Comparison of ENCODE assay signal across 16 mouse cellular contexts in the genomic region with DNA sequence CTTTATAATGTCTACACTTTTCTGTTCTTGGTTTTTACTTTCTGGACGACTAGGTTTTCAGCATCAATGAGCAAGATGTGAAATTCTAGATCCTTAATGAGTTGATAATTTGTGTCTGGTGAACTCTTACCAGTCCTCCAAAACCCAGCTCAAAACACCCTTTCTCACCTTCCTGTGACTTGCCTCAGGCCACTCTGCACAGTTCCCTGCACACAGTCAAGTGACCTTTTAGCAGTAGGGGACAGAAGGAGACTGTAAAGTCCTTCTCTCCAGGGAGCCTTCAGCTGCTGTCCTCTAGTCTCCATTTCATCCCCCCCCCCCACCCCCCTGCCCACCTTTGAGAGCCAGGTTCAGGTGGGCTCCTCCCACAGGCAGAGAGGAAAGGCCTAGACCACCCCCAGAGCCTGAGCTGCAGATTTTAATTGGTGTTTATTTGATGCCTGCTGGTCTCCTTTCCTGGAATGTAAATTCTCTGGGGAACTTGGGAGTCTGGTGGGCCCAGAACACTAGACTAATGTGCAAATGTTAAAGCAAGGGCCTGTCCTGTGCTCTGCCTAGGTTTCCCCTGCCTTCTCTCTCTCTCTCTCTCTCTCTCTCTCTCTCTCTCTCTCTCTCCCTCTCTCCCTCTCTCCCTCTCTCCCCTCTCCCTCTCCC.
DNase-seq lines count a peak whose midpoint lies in the region; ATAC-seq and TF ChIP-seq lines count a peak whose summit lies in the region.
"Had no signal": no experiment of that assay in that cellular context is flagged by ENCODE, and none has a peak within 500 bp of the region (broad histone marks: within the 10 kb centered on the region; RNA-seq: fewer than 3 reads in every experiment).

No protein-coding gene starts in this region.

- H3K4me2 ChIP-seq in hindbrain, embryonic 12.5 days (replicated peaks): no peak overlapping the region
- no peak overlapping the region for H3K4me2 ChIP-seq in hindbrain, embryonic 14.5 days (replicated peaks)
- no peak overlapping the region for H3K4me2 ChIP-seq in stomach, embryonic 14.5 days (replicated peaks; ENCODE audit: low read depth, low read length)
- no peak overlapping the region for H3K4me2 ChIP-seq in stomach, postnatal 0 days (replicated peaks; ENCODE audit: low read depth)
- no peak overlapping the region for H3K4me2 ChIP-seq in limb, embryonic 11.5 days (ENCODE audit: low read depth, severe bottlenecking)
- H3K4me2 ChIP-seq: heart, embryonic 13.5 days; liver, embryonic 13.5 days had no signal

- no peak for DNase-seq in hindbrain, embryonic 14.5 days (ENCODE audit: low spot score)
- no peak for DNase-seq in stomach, postnatal 0 days (ENCODE audit: low spot score)
- no peak for DNase-seq in limb, embryonic 11.5 days (ENCODE audit: low spot score)
- DNase-seq in layer of hippocampus, adult 9-10 months (ENCODE audit: low spot score): no peak
- DNase-seq in c-Kit-positive CD71-positive TER-119-positive erythroid progenitor cells, embryonic 14.5 days (ENCODE audit: low spot score): no peak
- DNase-seq: cerebellum, adult 18-20 months; gastrocnemius, postnatal 25 days; heart, postnatal 4 days; kidney, adult 11 months; liver, embryonic 13.5 days; spleen, adult 18-20 months had no signal

- no peak for ATAC-seq in hindbrain, embryonic 12.5 days (ENCODE audit: low FRiP score)
- ATAC-seq in hindbrain, embryonic 14.5 days (ENCODE audit: low FRiP score): no peak
- no peak for ATAC-seq in stomach, embryonic 14.5 days (ENCODE audit: insufficient number of reproducible peaks, insufficient read depth, low FRiP score, low read depth)
- no peak for ATAC-seq in stomach, postnatal 0 days (ENCODE audit: low FRiP score, low TSS enrichment)
- 0 out of 2 replicates have a peak, but pooled peaks have one; percentile 32 for ATAC-seq in limb, embryonic 11.5 days (ENCODE audit: insufficient number of reproducible peaks, low FRiP score, low TSS enrichment, low read depth)

- peaks cover 31% of the 10 kb centered on the region for H3K4me1 ChIP-seq in hindbrain, embryonic 12.5 days
- H3K4me1 ChIP-seq in hindbrain, embryonic 14.5 days (replicated peaks; ENCODE audit: control insufficient read depth, insufficient read depth, low read length): peaks cover 4% of the 10 kb centered on the region; the same call in 1 of the 2 replicates
- peaks cover 30% of the 10 kb centered on the region for H3K4me1 ChIP-seq in stomach, embryonic 14.5 days (ENCODE audit: control insufficient read depth, insufficient read depth, low read length)
- no peaks in the 10 kb centered on the region; the same call in 1 of the 2 replicates for H3K4me1 ChIP-seq in stomach, postnatal 0 days (replicated peaks; ENCODE audit: control insufficient read depth, insufficient read depth)
- H3K4me1 ChIP-seq in limb, embryonic 11.5 days (ENCODE audit: control insufficient read depth, insufficient read depth, low read length): peaks cover 34% of the 10 kb centered on the region

- H3K9me3 ChIP-seq in hindbrain, embryonic 12.5 days (replicated peaks): no peaks in the 10 kb centered on the region
- no peaks in the 10 kb centered on the region for H3K9me3 ChIP-seq in hindbrain, embryonic 14.5 days (ENCODE audit: control insufficient read depth, low read length)
- no peaks in the 10 kb centered on the region for H3K9me3 ChIP-seq in stomach, embryonic 14.5 days (ENCODE audit: control insufficient read depth, low read depth, low read length)
- no peaks in the 10 kb centered on the region for H3K9me3 ChIP-seq in stomach, postnatal 0 days (ENCODE audit: control insufficient read depth, low read length)
- no peaks in the 10 kb centered on the region for H3K9me3 ChIP-seq in limb, embryonic 11.5 days (ENCODE audit: control insufficient read depth, low read length)
- H3K9me3 ChIP-seq: heart, embryonic 13.5 days; liver, embryonic 13.5 days had no signal

- 0 out of 2 replicates have a peak overlapping the region, but pooled peaks have one; percentile 30 for H3K27ac ChIP-seq in hindbrain, embryonic 12.5 days
- H3K27ac ChIP-seq in hindbrain, embryonic 14.5 days: no peak overlapping the region
- H3K27ac ChIP-seq in stomach, embryonic 14.5 days (ENCODE audit: low read length): peak overlapping the region; percentile 39; the same call in 1 of the 2 replicates
- no peak overlapping the region for H3K27ac ChIP-seq in stomach, postnatal 0 days (replicated peaks)
- H3K27ac ChIP-seq in limb, embryonic 11.5 days (replicated peaks; ENCODE audit: low read depth, low read length): peak overlapping the region; percentile 37; the same call in 1 of the 2 replicates
- H3K27ac ChIP-seq: heart, embryonic 13.5 days; layer of hippocampus, adult 2 months; left cerebral cortex, adult 2 months; liver, embryonic 13.5 days had no signal

- H3K4me3 ChIP-seq in hindbrain, embryonic 12.5 days: no peak overlapping the region
- no peak overlapping the region for H3K4me3 ChIP-seq in hindbrain, embryonic 14.5 days (replicated peaks; ENCODE audit: low read length)
- no peak overlapping the region for H3K4me3 ChIP-seq in stomach, embryonic 14.5 days (ENCODE audit: low read depth, low read length)
- no peak overlapping the region for H3K4me3 ChIP-seq in stomach, postnatal 0 days (ENCODE audit: low read depth, low read length)
- no peak overlapping the region for H3K4me3 ChIP-seq in limb, embryonic 11.5 days (ENCODE audit: low read depth, low read length)
- H3K4me3 ChIP-seq: heart, embryonic 13.5 days; layer of hippocampus, adult 2 months; left cerebral cortex, adult 2 months; liver, embryonic 13.5 days had no signal

- TF ChIP-seq CTCF in stomach, postnatal 0 days (IDR thresholded peaks at IDR 0.05; ENCODE audit: low read depth): no peak

- H3K9ac ChIP-seq in hindbrain, embryonic 12.5 days: no peak overlapping the region
- H3K9ac ChIP-seq in hindbrain, embryonic 14.5 days: no peak overlapping the region
- H3K9ac ChIP-seq in stomach, embryonic 14.5 days (replicated peaks; ENCODE audit: low read depth, low read length): no peak overlapping the region
- no peak overlapping the region for H3K9ac ChIP-seq in stomach, postnatal 0 days (ENCODE audit: low read length)
- H3K9ac ChIP-seq in limb, embryonic 11.5 days (ENCODE audit: low read length): no peak overlapping the region
- H3K9ac ChIP-seq: liver, embryonic 13.5 days had no signal

- no peaks in the 10 kb centered on the region for H3K36me3 ChIP-seq in hindbrain, embryonic 12.5 days
- no peaks in the 10 kb centered on the region for H3K36me3 ChIP-seq in hindbrain, embryonic 14.5 days (replicated peaks; ENCODE audit: control insufficient read depth, insufficient read depth)
- no peaks in the 10 kb centered on the region for H3K36me3 ChIP-seq in stomach, embryonic 14.5 days (ENCODE audit: control insufficient read depth, insufficient read depth, low read length)
- no peaks in the 10 kb centered on the region for H3K36me3 ChIP-seq in stomach, postnatal 0 days (ENCODE audit: control insufficient read depth, insufficient read depth, low read length)
- H3K36me3 ChIP-seq in limb, embryonic 11.5 days (ENCODE audit: control insufficient read depth, insufficient read depth, low read length): no peaks in the 10 kb centered on the region
- H3K36me3 ChIP-seq: heart, embryonic 13.5 days; liver, embryonic 13.5 days had no signal

- no peak for TF ChIP-seq EP300 in stomach, postnatal 0 days (optimal IDR thresholded peaks at IDR 0.05)

- no peaks in the 10 kb centered on the region; the same call in 1 of the 2 replicates for H3K27me3 ChIP-seq in hindbrain, embryonic 12.5 days
- H3K27me3 ChIP-seq in hindbrain, embryonic 14.5 days (ENCODE audit: control insufficient read depth, insufficient read depth, low read length): no peaks in the 10 kb centered on the region
- H3K27me3 ChIP-seq in stomach, embryonic 14.5 days (ENCODE audit: control insufficient read depth, insufficient read depth, low read length): no peaks in the 10 kb centered on the region
- H3K27me3 ChIP-seq in stomach, postnatal 0 days (ENCODE audit: control insufficient read depth, insufficient read depth, low read length): no peaks in the 10 kb centered on the region
- H3K27me3 ChIP-seq in limb, embryonic 11.5 days (ENCODE audit: control insufficient read depth, insufficient read depth, low read length): no peaks in the 10 kb centered on the region
- H3K27me3 ChIP-seq: heart, embryonic 13.5 days; liver, embryonic 13.5 days had no signal

- WGBS in hindbrain, embryonic 12.5 days: 50% methylated on average over 1 of the region's 1 CpGs
- WGBS in hindbrain, embryonic 14.5 days: 57% methylated on average over 1 of the region's 1 CpGs
- 60% methylated on average over 1 of the region's 1 CpGs for WGBS in stomach, embryonic 14.5 days
- 79% methylated on average over 1 of the region's 1 CpGs for WGBS in stomach, postnatal 0 days
- WGBS in limb, embryonic 11.5 days: 24% methylated on average over 1 of the region's 1 CpGs

Comparison
In these comparisons a context has a peak if more than half of its experiments do, and no peak if none do; other contexts are left out.
1. H3K27ac ChIP-seq: peak in hindbrain, embryonic 12.5 days (single experiment), stomach, embryonic 14.5 days (single experiment) and limb, embryonic 11.5 days (single experiment); none in hindbrain, embryonic 14.5 days (single experiment) and stomach, postnatal 0 days (single experiment).